Mouse (Mus musculus) intestine, embryonic 16.5 days (tissue): Measurements from ENCODE around the gene Cdh1. TPM values are rescaled to one million over a fixed set of nuclear protein-coding genes. Genes with fewer than 3 reads are reported as not detected.

Experiments
- ATAC-seq: fragments of 200-750 bp; cut with Nextera tagmentation; 2 replicates; pipeline ENCODE4 v1.8.0; 2017; ENCODE audit warnings: moderate TSS enrichment, moderate library complexity
- H3K27ac ChIP-seq: fragments of 300-500 bp; sonication (generic); 2 replicates; pipeline ENCODE4 v1.5.1; 2014; ENCODE audit warnings: mild to moderate bottlenecking, low read length
- H3K27me3 ChIP-seq: fragments of 300-500 bp; sonication (generic); replicated peaks from 2 replicates; pipeline ENCODE4 v1.6.1; 2014; ENCODE audit warnings: low read length, control low read depth, mixed read lengths; ENCODE audit not compliant: control insufficient read depth, insufficient read depth
- H3K36me3 ChIP-seq: fragments of 300-500 bp; sonication (generic); 2 replicates; pipeline ENCODE4 v1.6.1; 2014; ENCODE audit warnings: low read length, control low read depth; ENCODE audit not compliant: control insufficient read depth, insufficient read depth
- H3K4me1 ChIP-seq: fragments of 300-500 bp; sonication (generic); 2 replicates; pipeline ENCODE4 v1.6.1; 2014; ENCODE audit warnings: low read length, control low read depth, mixed read lengths; ENCODE audit not compliant: control insufficient read depth, insufficient read depth
- H3K4me2 ChIP-seq: fragments of 300-500 bp; sonication (generic); 2 replicates; pipeline ENCODE4 v1.6.1; 2014; ENCODE audit warnings: low read depth, low read length, control low read depth
- H3K4me3 ChIP-seq: fragments of 300-500 bp; sonication (generic); 2 replicates; pipeline ENCODE4 v1.5.1; 2014; ENCODE audit warnings: mild to moderate bottlenecking, low read length
- H3K9ac ChIP-seq: fragments of 300-500 bp; sonication (generic); 2 replicates; pipeline ENCODE4 v1.6.1; 2014; ENCODE audit warnings: low read depth, low read length
- H3K9me3 ChIP-seq: fragments of 300-500 bp; sonication (generic); 2 replicates; pipeline ENCODE4 v1.6.1; 2016; ENCODE audit warnings: low read length, control low read depth; ENCODE audit not compliant: control insufficient read depth
- WGBS: fragments of 180-500 bp; shearing (Covaris S2); extraction: QIAGEN DNeasy Blood & Tissue Kit; methylation state at CpG from one replicate; pipeline ENCODE4 v1.1.7; 2014; 5-methylcytosine and 5-hydroxymethylcytosine counted together
- polyA plus RNA-seq: library from polyadenylated mRNA; unstranded; fragments of >200 nt; fragmentation: Nextera tagmentation; extraction: Ambion mirVana; gene quantifications from 2 replicates; pipeline ENCODE4 v1.2.1, GENCODE M21; 2015

Cdh1 gene
- polyA plus RNA-seq, 1 experiment from 2014 or later, result 170 TPM

- ATAC-seq, result no peak
- Histone ChIP-seq H3K4me2 (no peak overlapping the region), H3K27me3 (no peaks in the 10 kb centered on the region), H3K9me3 (no peaks in the 10 kb centered on the region), H3K4me1 (no peaks in the 10 kb centered on the region), H3K27ac (no peak overlapping the region), H3K9ac (no peak overlapping the region), H3K4me3 (no peak overlapping the region), H3K36me3 (peaks cover 12% of the 10 kb centered on the region)
- 93% methylated on average over 6 of the region's 6 CpGs for WGBS
Measured at GRCm38 (mm10) chr8:106700131-106700530, 97.0 kb downstream of the Cdh1 start.

DNA sequence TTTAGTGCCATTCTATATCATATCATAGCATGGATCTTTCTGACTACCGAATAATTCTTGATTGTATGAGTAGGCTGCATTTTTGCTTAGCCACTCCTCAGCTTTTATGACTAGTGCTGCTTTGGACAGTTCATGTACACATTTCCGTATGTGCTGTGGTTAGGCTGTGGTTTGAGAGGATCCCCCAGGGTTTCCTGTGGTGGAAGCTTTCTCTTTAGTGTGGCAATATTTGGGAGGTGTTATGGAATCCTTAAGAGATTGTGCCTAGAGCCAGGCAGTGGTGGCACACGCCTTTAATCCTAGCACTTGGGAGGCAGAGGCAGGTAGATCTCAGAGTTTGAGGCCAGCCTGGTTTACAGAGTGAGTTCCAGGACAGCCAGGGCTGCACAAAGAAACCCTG is 98.2 kb downstream of the Cdh1 start:
- H3K4me1 ChIP-seq, result no peaks in the 10 kb centered on the region
- no peaks in the 10 kb centered on the region for H3K9me3 ChIP-seq
- no peak overlapping the region for H3K4me2 ChIP-seq
- H3K36me3 ChIP-seq, result peaks cover 12% of the 10 kb centered on the region
- ATAC-seq, result no peak
- no peak overlapping the region for H3K9ac ChIP-seq
- H3K4me3 ChIP-seq, result no peak overlapping the region
- WGBS, result 87% methylated on average over 3 of the region's 3 CpGs
- H3K27ac ChIP-seq, result no peak overlapping the region
- H3K27me3 ChIP-seq, result no peaks in the 10 kb centered on the region

DNA sequence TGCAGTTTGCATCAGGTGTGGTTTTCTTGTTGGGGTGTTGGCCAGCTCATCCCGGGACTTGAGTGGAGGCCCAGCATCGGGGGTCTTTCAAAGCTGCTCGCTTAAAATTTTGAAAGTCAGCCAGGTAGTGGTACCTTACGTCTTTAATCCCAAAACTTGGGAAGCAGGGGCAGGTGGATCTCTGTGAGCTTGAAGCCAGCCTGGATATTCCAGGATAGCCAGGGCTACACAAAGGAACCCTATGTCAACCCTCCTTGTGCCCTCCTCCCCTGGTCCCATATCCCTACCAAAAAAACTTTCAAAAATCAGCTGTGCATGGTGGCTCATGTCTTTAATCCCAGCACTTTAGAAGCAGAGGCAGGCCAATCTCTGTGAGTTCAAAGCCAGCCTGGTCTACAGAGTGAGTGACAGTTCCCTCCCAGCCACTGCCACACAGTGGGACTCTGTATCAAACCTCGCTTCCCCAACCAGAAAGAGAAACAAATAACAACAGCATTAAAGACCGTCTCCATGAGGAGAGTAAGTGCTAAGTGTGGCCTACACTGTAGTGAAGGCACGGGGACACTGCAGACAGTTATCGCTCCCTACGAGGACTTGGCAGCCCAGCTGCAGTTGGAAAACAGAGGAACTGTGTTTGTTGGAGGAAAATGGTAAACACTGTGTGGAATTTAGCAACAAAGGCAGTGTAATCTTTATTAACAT is 101.2 kb downstream of the Cdh1 start:
- Histone ChIP-seq H3K27me3 (no peaks in the 10 kb centered on the region), H3K9me3 (no peaks in the 10 kb centered on the region), H3K4me1 (no peaks in the 10 kb centered on the region), H3K4me3 (no peak overlapping the region), H3K4me2 (no peak overlapping the region), H3K9ac (0 out of 2 replicates have a peak overlapping the region, but pooled peaks have one; percentile 29), H3K27ac (peak overlapping the region; percentile 91), H3K36me3 (peaks cover 6% of the 10 kb centered on the region; the same call in 1 of the 2 replicates)
- ATAC-seq, result peak; percentile 80; the same call in 1 of the 2 replicates
- 66% methylated on average over 9 of the region's 9 CpGs for WGBS

GRCm38 (mm10) chr8:106704901-106705321 is 101.8 kb downstream of the Cdh1 start:
- no peak overlapping the region for H3K4me3 ChIP-seq
- peaks cover 4% of the 10 kb centered on the region; the same call in 1 of the 2 replicates for H3K36me3 ChIP-seq
- no peaks in the 10 kb centered on the region for H3K27me3 ChIP-seq
- H3K9me3 ChIP-seq, result no peaks in the 10 kb centered on the region
- H3K9ac ChIP-seq, result no peak overlapping the region
- H3K4me1 ChIP-seq, result no peaks in the 10 kb centered on the region
- peak; percentile 95 for ATAC-seq
- 39% methylated on average over 9 of the region's 9 CpGs for WGBS
- no peak overlapping the region for H3K4me2 ChIP-seq
- peak overlapping the region; percentile 91 for H3K27ac ChIP-seq

DNA sequence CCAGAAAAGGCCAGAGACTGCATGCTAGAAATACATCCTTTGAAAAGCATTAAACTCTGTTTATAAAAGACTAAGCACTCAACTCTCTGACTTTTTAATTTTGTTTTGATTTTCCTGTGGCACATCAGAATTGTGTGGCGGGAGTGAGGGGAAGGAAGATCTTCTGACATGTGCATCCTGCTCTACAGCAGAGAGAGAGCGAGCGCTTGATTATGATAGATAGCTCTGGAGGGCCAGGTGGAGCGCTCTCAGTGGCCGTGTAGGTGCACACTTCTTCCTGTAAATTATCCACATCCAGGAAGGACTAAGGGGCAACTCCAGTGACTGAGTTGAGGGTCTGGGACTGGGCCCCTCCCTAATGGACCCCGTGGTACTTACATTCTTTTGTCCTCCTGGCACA is 103.0 kb downstream of the Cdh1 start:
- Histone ChIP-seq H3K4me2 (no peak overlapping the region), H3K4me3 (no peak overlapping the region), H3K9me3 (no peaks in the 10 kb centered on the region), H3K27me3 (no peaks in the 10 kb centered on the region), H3K27ac (peak overlapping the region; percentile 91), H3K9ac (no peak overlapping the region), H3K36me3 (no peaks in the 10 kb centered on the region), H3K4me1 (no peaks in the 10 kb centered on the region)
- 71% methylated on average over 6 of the region's 6 CpGs for WGBS
- no peak for ATAC-seq

GRCm38 (mm10) chr8:106710002-106710401 is 106.9 kb downstream of the Cdh1 start:
- Histone ChIP-seq H3K9me3 (no peaks in the 10 kb centered on the region), H3K9ac (no peak overlapping the region), H3K36me3 (no peaks in the 10 kb centered on the region), H3K4me2 (no peak overlapping the region), H3K4me3 (no peak overlapping the region), H3K27ac (no peak overlapping the region), H3K27me3 (no peaks in the 10 kb centered on the region), H3K4me1 (no peaks in the 10 kb centered on the region)
- 92% methylated on average over 2 of the region's 2 CpGs for WGBS
- ATAC-seq, result no peak

DNA sequence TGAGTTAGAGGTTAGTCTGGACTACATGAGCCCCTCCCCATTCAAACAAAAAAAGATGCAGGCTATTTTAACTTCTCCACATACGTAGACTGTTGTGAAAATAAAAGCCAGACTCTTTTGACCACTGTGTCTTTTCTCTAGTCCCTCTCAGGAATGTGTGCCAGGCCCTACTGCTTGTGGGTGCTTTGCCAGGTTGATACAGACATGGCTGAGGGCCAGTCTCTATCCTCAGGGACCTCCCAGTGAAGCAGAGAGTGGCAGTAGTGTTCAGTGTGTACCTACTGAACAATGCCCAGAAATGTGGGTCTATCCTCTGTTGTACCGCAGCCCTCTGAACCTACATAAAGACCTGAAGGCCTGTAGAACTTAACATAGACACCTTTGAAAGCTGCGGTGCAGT is 109.3 kb downstream of the Cdh1 start:
- no peak for ATAC-seq
- Histone ChIP-seq H3K9ac (no peak overlapping the region), H3K27me3 (no peaks in the 10 kb centered on the region), H3K4me2 (no peak overlapping the region), H3K4me1 (no peaks in the 10 kb centered on the region), H3K4me3 (no peak overlapping the region), H3K9me3 (no peaks in the 10 kb centered on the region), H3K27ac (no peak overlapping the region), H3K36me3 (no peaks in the 10 kb centered on the region)
- WGBS, result 85% methylated on average over 3 of the region's 3 CpGs

GRCm38 (mm10) chr8:106714297-106714696 is 111.1 kb downstream of the Cdh1 start:
- Histone ChIP-seq H3K4me3 (no peak overlapping the region), H3K27me3 (no peaks in the 10 kb centered on the region), H3K4me1 (peaks cover 6% of the 10 kb centered on the region), H3K36me3 (no peaks in the 10 kb centered on the region), H3K27ac (no peak overlapping the region), H3K4me2 (no peak overlapping the region), H3K9ac (no peak overlapping the region), H3K9me3 (no peaks in the 10 kb centered on the region)
- WGBS, result 76% methylated on average over 4 of the region's 4 CpGs
- ATAC-seq, result no peak

- no peaks in the 10 kb centered on the region for H3K36me3 ChIP-seq
- peak; percentile 89 for ATAC-seq
- H3K4me1 ChIP-seq, result peaks cover 6% of the 10 kb centered on the region
- H3K4me2 ChIP-seq, result 0 out of 2 replicates have a peak overlapping the region, but pooled peaks have one; percentile 26
- WGBS, result 17% methylated on average over 17 of the region's 17 CpGs
- H3K27ac ChIP-seq, result no peak overlapping the region
- H3K27me3 ChIP-seq, result no peaks in the 10 kb centered on the region
- H3K9ac ChIP-seq, result peak overlapping the region; percentile 38
- H3K9me3 ChIP-seq, result no peaks in the 10 kb centered on the region
- H3K4me3 ChIP-seq, result no peak overlapping the region
Measured at GRCm38 (mm10) chr8:106718091-106718500, 114.9 kb downstream of the Cdh1 start.
